Mouse (Mus musculus) G1E (cell line): ENCODE measurements at regions not wholly inside any gene's neighbourhood (a gene's known extent, or its start where the extent isn't known, plus 50 kb on each side); places are given as distances from the start of the nearest gene placed in this dataset.

ENCODE experiments used
- ATAC-seq: 2 replicates; pipeline ENCODE4 v1.8.0; 2016; ENCODE audit warnings: mild to moderate bottlenecking; ENCODE audit not compliant: insufficient number of reproducible peaks, poor library complexity, low FRiP score, severe bottlenecking; ENCODE audit errors: extremely low read depth
- DNase-seq: peaks from one replicate; pipeline ENCODE4 v3.0.0; 2012; ENCODE audit warnings: low spot score
- H3K27me3 ChIP-seq: 2 replicates; pipeline ENCODE4 v1.6.1; 2012; ENCODE audit warnings: mild to moderate bottlenecking, low read length, inconsistent platforms; ENCODE audit not compliant: insufficient read depth
- H3K36me3 ChIP-seq: replicated peaks from 2 replicates; pipeline ENCODE3; 2012; ENCODE audit warnings: mild to moderate bottlenecking, inconsistent platforms
- H3K4me1 ChIP-seq: 2 replicates; pipeline ENCODE4 v1.6.1; 2012; ENCODE audit warnings: low read depth, low read length, inconsistent platforms, mixed read lengths; ENCODE audit not compliant: insufficient read depth
- H3K4me3 ChIP-seq: 2 replicates; pipeline ENCODE4 v1.5.1; 2012; ENCODE audit warnings: low read depth, mild to moderate bottlenecking, inconsistent platforms, low read length, moderate library complexity, mixed read lengths
- H3K9me3 ChIP-seq: replicated peaks from 2 replicates; pipeline ENCODE4 v1.6.1; 2012; ENCODE audit warnings: inconsistent platforms
- CTCF ChIP-seq: IDR thresholded peaks from 2 replicates; pipeline ENCODE4 v1.5.1; 2012; ENCODE audit warnings: low read depth, low read length, inconsistent platforms, mixed read lengths
- GATA1 ChIP-seq: IDR thresholded peaks from 2 replicates; pipeline ENCODE4 v1.6.1; 2012; ENCODE audit warnings: borderline replicate concordance, low read length, inconsistent platforms, mixed read lengths
- GATA2 ChIP-seq: IDR thresholded peaks from 2 replicates; pipeline ENCODE4 v1.6.1; 2012; ENCODE audit warnings: low read depth, low read length, inconsistent platforms, borderline replicate concordance
- POLR2AphosphoS5 ChIP-seq: IDR thresholded peaks from 2 replicates; pipeline ENCODE4 v1.6.1; 2012; ENCODE audit warnings: low read depth, low read length, inconsistent platforms; ENCODE audit not compliant: insufficient replicate concordance
- TAL1 ChIP-seq: conservative IDR thresholded peaks from 2 replicates; pipeline ENCODE4 v1.6.1; 2012; ENCODE audit warnings: low read depth, low read length, inconsistent platforms, mixed read lengths

DNA sequence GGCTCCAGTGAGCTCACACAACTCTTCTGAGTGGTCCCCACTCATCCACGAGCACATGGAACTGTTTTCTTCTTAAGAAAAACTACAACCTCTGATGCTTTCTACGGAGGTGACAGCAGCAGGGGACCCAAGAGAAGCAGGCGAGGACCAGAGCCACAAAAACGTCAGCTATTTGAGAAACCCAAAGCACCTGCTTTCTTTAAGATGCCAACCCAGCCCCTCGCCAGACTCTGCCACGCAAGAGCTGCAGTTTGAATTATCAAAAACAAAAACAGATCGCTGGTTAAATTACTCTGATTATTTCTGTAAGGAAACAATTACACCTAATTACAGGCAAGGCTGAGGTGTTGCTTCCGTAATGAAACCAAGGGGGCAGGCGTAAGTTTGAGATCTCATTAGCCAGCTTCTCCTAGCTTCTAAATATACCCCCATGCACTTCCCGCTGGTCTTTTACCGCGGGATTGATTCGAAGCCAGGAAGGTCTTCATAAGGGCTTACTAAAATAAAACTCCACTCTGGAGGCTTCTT, 614.1 kb downstream of the Pdcd6ip start:
- H3K9me3 ChIP-seq, result peaks cover 40% of the 10 kb centered on the region
- TF ChIP-seq GATA2, result no peak
- DNase-seq (no peak), ATAC-seq (no peak)
- no peaks in the 10 kb centered on the region for H3K4me1 ChIP-seq
- no peaks in the 10 kb centered on the region for H3K36me3 ChIP-seq
- no peaks in the 10 kb centered on the region for H3K27me3 ChIP-seq
- H3K4me3 ChIP-seq, result no peak overlapping the region

DNA sequence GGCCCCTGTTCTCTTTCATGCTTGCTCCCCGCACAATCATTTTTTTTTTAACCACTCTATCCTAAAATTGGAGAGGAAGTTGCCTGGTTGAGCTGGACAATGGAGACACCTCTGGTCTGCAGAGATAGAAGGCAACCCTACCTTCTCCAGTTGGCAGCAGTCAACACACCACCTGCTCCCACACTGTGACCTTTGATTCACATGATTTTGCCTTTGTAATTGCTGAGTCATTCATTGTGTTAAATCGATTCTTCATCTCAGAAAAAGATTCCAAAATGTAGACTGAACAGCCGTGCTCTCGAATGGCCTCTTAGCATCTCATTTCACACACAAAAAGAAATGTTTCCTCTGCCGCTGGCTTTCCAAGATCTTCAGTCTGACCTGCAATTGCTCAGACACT, 616.2 kb downstream of the Pdcd6ip start:
- DNase-seq (no peak), ATAC-seq (no peak)
- no peaks in the 10 kb centered on the region for H3K27me3 ChIP-seq
- no peaks in the 10 kb centered on the region for H3K36me3 ChIP-seq
- H3K9me3 ChIP-seq, result peaks cover 32% of the 10 kb centered on the region
- no peaks in the 10 kb centered on the region for H3K4me1 ChIP-seq
- H3K4me3 ChIP-seq, result no peak overlapping the region
- TF ChIP-seq POLR2AphosphoS5 (no peak), GATA1 (no peak), CTCF (no peak), TAL1 (no peak), GATA2 (no peak)

DNA sequence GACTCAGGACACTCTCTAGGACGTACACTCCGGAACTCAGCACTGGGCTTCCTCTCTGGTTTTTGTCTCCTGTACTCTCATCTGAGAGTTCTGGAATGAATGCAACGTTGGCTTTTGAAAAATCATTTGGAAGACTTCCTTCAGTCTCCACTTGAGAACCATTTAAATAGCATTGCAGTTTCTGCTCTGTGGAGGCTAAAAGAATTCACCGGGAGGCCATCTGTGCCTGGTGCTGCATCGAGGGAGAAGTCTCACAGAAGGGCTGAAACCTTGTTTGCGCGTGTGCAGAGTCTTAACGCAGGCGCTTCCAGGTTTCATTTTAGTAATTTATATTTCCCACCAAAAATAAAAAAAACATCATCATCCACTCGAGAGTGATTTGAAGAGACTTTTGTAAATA, 620.3 kb downstream of the Pdcd6ip start:
- Histone ChIP-seq H3K36me3 (no peaks in the 10 kb centered on the region), H3K9me3 (peaks cover 23% of the 10 kb centered on the region), H3K4me3 (no peak overlapping the region), H3K27me3 (no peaks in the 10 kb centered on the region), H3K4me1 (no peaks in the 10 kb centered on the region)
- no peak for TF ChIP-seq CTCF
- no peak for TF ChIP-seq GATA2
- TF ChIP-seq POLR2AphosphoS5, result no peak
- no peak for TF ChIP-seq TAL1
- TF ChIP-seq GATA1, result no peak
- no peak for ATAC-seq
- no peak for DNase-seq

DNA sequence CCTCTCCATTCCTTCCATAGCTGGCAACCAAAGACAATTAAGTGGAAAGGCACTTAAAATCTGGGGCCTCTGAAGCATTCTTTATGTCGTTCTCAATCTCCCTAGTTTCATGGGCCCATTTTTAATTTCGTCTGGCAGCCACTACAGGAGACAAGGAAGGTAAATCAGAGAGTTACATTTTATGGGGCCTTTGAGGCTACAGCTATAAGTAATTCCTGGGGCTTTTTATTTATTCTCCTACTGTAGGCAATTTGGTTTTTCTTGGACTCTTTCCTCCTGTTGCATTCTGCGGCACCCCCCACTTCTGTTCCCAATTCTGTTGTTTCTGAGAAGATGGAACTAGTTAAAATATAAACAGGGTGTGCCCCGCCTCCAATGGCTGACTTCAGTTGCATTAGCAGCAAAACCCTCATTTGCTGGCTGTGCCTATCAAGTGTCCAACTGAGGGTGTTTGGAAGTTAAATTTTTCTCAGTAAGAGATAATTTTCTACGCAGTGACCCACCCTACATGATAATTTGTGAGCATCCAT, 622.7 kb downstream of the Pdcd6ip start:
- TF ChIP-seq TAL1 (no peak), GATA1 (no peak), GATA2 (no peak), CTCF (no peak), POLR2AphosphoS5 (no peak)

DNA sequence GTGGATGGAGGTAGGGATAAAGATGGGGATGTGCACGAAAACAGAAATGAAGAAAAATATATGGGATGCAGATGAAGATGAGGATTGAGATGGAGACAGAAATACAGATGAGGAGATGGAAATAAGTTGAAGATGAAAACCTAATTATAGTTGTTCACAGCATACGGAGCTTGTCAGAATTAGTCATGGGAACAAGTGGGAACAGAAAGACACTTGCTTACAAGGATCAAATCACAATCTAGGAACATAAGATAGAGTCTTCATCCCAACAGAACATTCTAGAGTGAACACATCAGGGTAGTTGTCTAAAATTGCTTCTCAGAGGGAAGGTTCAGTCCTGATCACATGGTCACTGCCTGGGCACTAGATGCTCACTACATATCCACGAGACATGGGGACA, 633.2 kb downstream of the Pdcd6ip start:
- ATAC-seq, result no peak
- Histone ChIP-seq H3K36me3 (no peaks in the 10 kb centered on the region), H3K9me3 (peaks cover 40% of the 10 kb centered on the region), H3K27me3 (no peaks in the 10 kb centered on the region), H3K4me3 (no peak overlapping the region), H3K4me1 (no peaks in the 10 kb centered on the region)
- DNase-seq, result no peak
- TF ChIP-seq POLR2AphosphoS5, result no peak
- no peak for TF ChIP-seq GATA2
- no peak for TF ChIP-seq GATA1
- no peak for TF ChIP-seq TAL1
- no peak for TF ChIP-seq CTCF

More for the DNA sequence above, 622.7 kb downstream of the Pdcd6ip start:
- no peaks in the 10 kb centered on the region for H3K27me3 ChIP-seq
- H3K36me3 ChIP-seq, result no peaks in the 10 kb centered on the region
- H3K4me1 ChIP-seq, result no peaks in the 10 kb centered on the region
- DNase-seq (no peak), ATAC-seq (no peak)
- peaks cover 16% of the 10 kb centered on the region for H3K9me3 ChIP-seq
- H3K4me3 ChIP-seq, result no peak overlapping the region

DNA sequence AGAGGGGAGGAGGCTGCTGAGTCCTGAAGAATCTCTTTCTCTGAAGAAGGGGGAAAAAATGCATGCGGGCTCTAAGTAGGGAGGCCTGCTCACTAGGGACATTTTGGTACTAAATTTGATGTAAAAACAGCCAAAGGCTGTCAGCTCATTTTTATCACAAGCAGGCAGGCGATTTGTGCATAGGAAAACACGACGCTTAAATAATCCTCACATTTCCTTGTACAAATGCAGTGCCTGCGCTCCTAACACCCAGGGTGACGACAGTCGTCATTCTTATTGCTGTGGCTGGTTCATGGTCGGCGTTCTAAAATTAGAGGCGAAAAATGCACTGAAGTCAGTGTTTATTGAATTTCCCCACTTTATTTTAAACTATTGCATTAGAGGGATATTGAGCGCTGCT, 650.6 kb downstream of the Pdcd6ip start:
- no peak for ATAC-seq
- no peaks in the 10 kb centered on the region for H3K36me3 ChIP-seq

More for the DNA sequence above, 650.6 kb downstream of the Pdcd6ip start:
- DNase-seq, result no peak
- Histone ChIP-seq H3K27me3 (no peaks in the 10 kb centered on the region), H3K4me1 (no peaks in the 10 kb centered on the region), H3K4me3 (no peak overlapping the region), H3K9me3 (peaks cover 14% of the 10 kb centered on the region)
- no peak for TF ChIP-seq GATA1
- no peak for TF ChIP-seq POLR2AphosphoS5
- no peak for TF ChIP-seq GATA2
